Mouse (Mus musculus) liver, adult 2 months (tissue): ENCODE measurements around the gene Tst. TPM values are rescaled to one million over a fixed set of nuclear protein-coding genes. Genes with fewer than 3 reads are reported as not detected.
A peak's percentile ranks its signal among the peaks of the same experiment; 100 is the strongest.

Experiments
- DNase-seq: peaks from one replicate; pipeline ENCODE4 v3.0.0-alpha.2; 2011; ENCODE audit warnings: low read depth, low spot score; ENCODE audit errors: extremely low read depth
- H3K27ac ChIP-seq: fragments of 200-500 bp; replicated peaks from 2 replicates; pipeline ENCODE4 v1.5.1; 2012; ENCODE audit warnings: low read depth, mild to moderate bottlenecking, control low read depth, inconsistent platforms, low read length; ENCODE audit not compliant: insufficient read depth
- H3K27me3 ChIP-seq: fragments of 200-500 bp; 2 replicates; pipeline ENCODE4 v1.6.1; 2012; ENCODE audit warnings: mild to moderate bottlenecking, moderate library complexity, low read length, inconsistent platforms; ENCODE audit not compliant: control insufficient read depth, insufficient read depth
- H3K36me3 ChIP-seq: fragments of 200-500 bp; 2 replicates; pipeline ENCODE4 v1.6.1; 2012; ENCODE audit warnings: low read length, inconsistent platforms; ENCODE audit not compliant: control insufficient read depth, insufficient read depth
- H3K4me1 ChIP-seq: fragments of 200-500 bp; 2 replicates; pipeline ENCODE4 v1.6.1; 2011; ENCODE audit warnings: low read length; ENCODE audit not compliant: control insufficient read depth, insufficient read depth
- H3K4me3 ChIP-seq: fragments of 200-500 bp; 2 replicates; pipeline ENCODE4 v1.5.1; 2011; ENCODE audit warnings: low read depth, mild to moderate bottlenecking, control low read depth, low read length, moderate library complexity; ENCODE audit not compliant: insufficient read depth
- H3K79me2 ChIP-seq: fragments of 200-500 bp; 2 replicates; pipeline ENCODE4 v1.6.1; 2012; ENCODE audit warnings: inconsistent platforms, mild to moderate bottlenecking, low read length, moderate library complexity; ENCODE audit not compliant: control insufficient read depth, insufficient read depth
- H3K9ac ChIP-seq: fragments of 200-500 bp; 2 replicates; pipeline ENCODE4 v1.6.1; 2012; ENCODE audit warnings: low read depth, mild to moderate bottlenecking, control low read depth, inconsistent platforms, low read length
- CTCF ChIP-seq: fragments of 200-500 bp; IDR thresholded peaks from 2 replicates; pipeline ENCODE4 v1.5.1; 2011; ENCODE audit warnings: low read depth, low read length, control low read depth
- POLR2A ChIP-seq: fragments of 200-500 bp; IDR thresholded peaks from 2 replicates; pipeline ENCODE4 v1.6.1; 2011; ENCODE audit warnings: low read length, control low read depth; ENCODE audit not compliant: insufficient read depth; ENCODE audit errors: extremely low read depth
- WGBS: fragments of 180-500 bp; shearing (Covaris S2); methylation state at CpG from one replicate; pipeline ENCODE4 v1.1.7; 2018; 5-methylcytosine and 5-hydroxymethylcytosine counted together
- polyA plus RNA-seq: library from polyadenylated mRNA; depleted of rRNA; stranded (reverse); fragments of >200 nt; gene quantifications from 2 replicates; pipeline ENCODE4 v1.2.3, GENCODE M21; 2012
- total RNA-seq: library from RNA; depleted of rRNA; stranded (reverse); fragments of >200 nt; gene quantifications from 2 replicates; pipeline ENCODE4 v1.2.3, GENCODE M21; 2014

The Tst gene
- total and polyA plus RNA-seq, 2 experiments = 343 to 621 TPM

GRCm38 (mm10) chr15:78395478-78395962 lies 10.2 kb downstream of the Tst start, which contains the start of gene Tex33:
Gene Tex33, minus strand, starts transcription at chr15:78395912.
- H3K36me3 ChIP-seq = 0 out of 2 replicates have a peak, but pooled peaks cover 3% of the 10 kb centered on the region
- TF ChIP-seq CTCF = no peak
- H3K27me3 ChIP-seq = no peaks in the 10 kb centered on the region
- no peak within 1 kb of the TSS for H3K9ac ChIP-seq
- 38% methylated on average over 8 of the region's 8 CpGs for WGBS
- H3K4me1 ChIP-seq = peaks cover 2% of the 10 kb centered on the region; the same call in 1 of the 2 replicates
- H3K27ac ChIP-seq = no peak within 1 kb of the TSS
- H3K79me2 ChIP-seq = no peaks in the 10 kb centered on the region
- peak; percentile 74 for DNase-seq
- H3K4me3 ChIP-seq = no peak within 1 kb of the TSS

- Histone ChIP-seq H3K36me3 (no peaks in the 10 kb centered on the region), H3K9ac (no peak overlapping the region), H3K79me2 (no peaks in the 10 kb centered on the region), H3K4me3 (no peak overlapping the region), H3K27ac (no peak overlapping the region), H3K27me3 (no peaks in the 10 kb centered on the region), H3K4me1 (peaks cover 2% of the 10 kb centered on the region; the same call in 1 of the 2 replicates)
- TF ChIP-seq POLR2A (no peak), CTCF (no peak)
- no peak for DNase-seq
- WGBS = 90% methylated on average over 3 of the region's 3 CpGs
Observed at GRCm38 (mm10) chr15:78390855-78391254, 14.9 kb downstream of the Tst start.

GRCm38 (mm10) chr15:78385564-78385963 lies 20.1 kb downstream of the Tst start:
- Histone ChIP-seq H3K9ac (no peak overlapping the region), H3K4me1 (peaks cover 14% of the 10 kb centered on the region), H3K4me3 (no peak overlapping the region), H3K79me2 (no peaks in the 10 kb centered on the region), H3K27me3 (no peaks in the 10 kb centered on the region), H3K27ac (no peak overlapping the region), H3K36me3 (no peaks in the 10 kb centered on the region)
- no peak for TF ChIP-seq POLR2A
- no peak for TF ChIP-seq CTCF
- DNase-seq = no peak
- WGBS = 94% methylated on average over 1 of the region's 1 CpGs

GRCm38 (mm10) chr15:78384220-78385116 lies 21.2 kb downstream of the Tst start:
- H3K27ac ChIP-seq = peak overlapping the region; percentile 56
- 34% methylated on average over 7 of the region's 7 CpGs for WGBS

GRCm38 (mm10) chr15:78383450-78384219 lies 22.1 kb downstream of the Tst start:
- H3K36me3 ChIP-seq = no peaks in the 10 kb centered on the region
- no peak overlapping the region for H3K4me3 ChIP-seq
- H3K27ac ChIP-seq = peak overlapping the region; percentile 56
- no peaks in the 10 kb centered on the region for H3K79me2 ChIP-seq
- no peak for TF ChIP-seq CTCF
- TF ChIP-seq POLR2A = no peak
- no peak overlapping the region for H3K9ac ChIP-seq
- peak; percentile 90 for DNase-seq
- H3K27me3 ChIP-seq = no peaks in the 10 kb centered on the region
- WGBS = 63% methylated on average over 11 of the region's 11 CpGs
- H3K4me1 ChIP-seq = peaks cover 14% of the 10 kb centered on the region

More at GRCm38 (mm10) chr15:78384220-78385116, 21.2 kb downstream of the Tst start:
- Histone ChIP-seq H3K4me1 (peaks cover 14% of the 10 kb centered on the region), H3K4me3 (no peak overlapping the region), H3K36me3 (no peaks in the 10 kb centered on the region), H3K79me2 (no peaks in the 10 kb centered on the region), H3K9ac (no peak overlapping the region), H3K27me3 (no peaks in the 10 kb centered on the region)
- DNase-seq = peak; percentile 79
- no peak for TF ChIP-seq CTCF
- no peak for TF ChIP-seq POLR2A
